Mouse (Mus musculus): Measurements from ENCODE around the gene Rlbp1.

The Rlbp1 gene

DNA sequence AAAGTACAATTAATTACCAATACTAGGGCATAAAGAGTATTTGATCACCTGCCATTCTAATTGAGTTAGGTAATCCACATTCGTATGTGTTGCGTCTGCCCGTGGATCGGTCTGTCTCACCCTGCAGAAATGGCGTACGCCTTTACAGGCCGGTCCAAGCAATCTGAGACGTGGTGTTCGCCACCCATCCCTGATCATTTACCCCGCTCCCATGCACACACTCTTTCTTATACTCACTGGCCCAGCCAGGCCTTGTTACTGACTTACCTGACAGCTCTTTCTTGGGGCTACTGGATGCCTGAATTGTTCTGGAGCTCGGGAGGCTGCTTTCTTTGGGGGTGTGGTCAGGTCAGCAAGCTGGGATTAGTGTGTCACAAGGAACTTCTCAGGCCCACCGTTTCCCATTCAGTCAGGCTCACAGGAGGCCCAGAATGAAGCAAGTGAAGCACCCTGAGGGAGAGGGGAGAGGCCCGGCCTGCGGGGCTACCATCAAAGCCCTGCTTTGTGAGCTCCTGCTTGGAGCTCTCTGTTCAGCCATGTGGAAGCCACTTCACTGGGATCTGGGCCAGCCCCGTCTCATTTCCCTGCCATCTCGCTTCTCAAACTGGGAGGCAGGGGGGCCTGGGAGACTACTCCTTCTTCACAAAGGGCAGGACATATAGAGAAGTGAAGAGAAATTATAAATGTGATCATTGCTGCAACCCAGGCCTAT lies at the start of gene Rlbp1:
Gene Rlbp1 (minus strand): TSS at position 627 of the 712 bp plus-strand sequence.
- DNase-seq (ENCODE audit: low spot score), result no peak

DNA sequence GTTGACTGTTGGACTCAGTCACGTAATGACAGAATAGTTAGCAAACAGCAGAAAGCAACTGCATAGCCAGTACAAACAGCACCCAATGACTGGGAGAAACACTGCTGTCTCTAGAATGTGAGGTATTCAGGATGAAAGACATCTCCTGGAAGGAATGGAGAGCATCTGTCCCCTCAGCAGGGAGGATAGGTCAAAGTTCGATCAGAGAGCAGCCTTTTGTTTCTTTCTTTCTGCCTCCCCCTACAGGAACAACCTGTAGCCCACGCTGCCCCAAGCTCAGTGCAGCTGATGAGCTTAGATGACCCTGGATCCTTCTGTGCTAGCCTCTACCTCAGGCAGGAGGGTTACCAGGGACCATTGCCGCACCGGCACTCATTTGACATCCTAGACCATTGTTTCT lies 41.4 kb upstream of the Rlbp1 start:
- no peak for DNase-seq (ENCODE audit: low spot score)

DNA sequence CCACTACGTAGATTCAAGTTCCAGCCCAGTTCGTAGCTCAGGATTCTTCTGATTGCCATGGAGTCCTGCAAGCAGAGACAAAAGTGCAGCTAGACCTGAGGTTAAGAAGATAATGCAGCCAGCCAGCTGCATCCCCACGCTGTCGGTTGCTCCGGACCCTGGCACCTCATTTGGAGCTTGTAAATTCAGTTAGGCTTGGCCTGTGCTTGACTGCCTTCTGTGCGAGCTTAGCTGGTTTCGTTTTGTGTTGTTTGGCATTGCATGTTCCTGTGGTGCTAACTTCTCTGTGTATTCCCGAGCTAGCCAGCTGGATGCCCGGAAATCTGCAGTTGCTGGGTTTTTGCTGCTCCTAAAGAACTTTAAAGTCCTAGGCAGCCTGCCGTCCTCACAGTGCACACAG lies 39.0 kb upstream of the Rlbp1 start:
- DNase-seq (ENCODE audit: low spot score), result no peak

DNA sequence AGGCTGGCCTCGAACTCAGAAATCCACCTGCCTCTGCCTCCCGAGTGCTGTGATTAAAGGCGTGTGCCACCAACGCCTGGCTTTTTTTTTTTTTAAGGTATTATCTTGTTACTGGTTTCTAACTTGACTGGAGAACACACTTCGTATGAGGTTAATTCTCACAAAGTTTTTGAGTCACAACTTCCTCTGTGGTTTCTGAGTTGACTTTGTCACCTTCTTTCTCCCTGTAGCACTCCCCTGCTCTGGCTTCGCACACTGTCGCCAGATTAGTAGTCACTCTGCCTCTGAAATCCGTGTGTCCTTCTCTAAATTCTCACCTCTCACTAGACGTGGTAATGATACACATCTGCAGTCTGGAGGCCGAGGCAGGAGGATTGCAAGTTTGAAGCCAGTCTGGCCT lies 36.0 kb upstream of the Rlbp1 start:
- DNase-seq (ENCODE audit: low spot score), result no peak

DNA sequence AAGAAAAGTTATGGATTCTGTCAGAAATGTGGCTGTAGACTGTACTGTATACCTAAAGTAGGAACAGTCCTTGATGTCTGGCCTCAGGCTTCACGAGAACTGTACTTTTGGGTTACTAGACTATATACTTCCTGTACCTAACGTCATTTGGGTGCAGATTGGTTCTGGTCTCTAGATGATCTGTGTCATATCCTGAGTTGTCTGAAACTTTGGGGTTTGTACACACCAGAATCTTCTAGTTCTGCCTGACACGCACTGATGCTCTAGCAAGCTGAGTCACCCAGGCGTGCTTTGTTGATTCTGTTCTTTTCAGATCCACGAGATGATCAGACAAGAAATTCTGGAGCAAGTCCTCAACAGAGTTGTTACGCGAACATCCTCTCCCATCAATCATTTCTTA lies 33.1 kb upstream of the Rlbp1 start:
- no peak for DNase-seq (ENCODE audit: low spot score)

DNA sequence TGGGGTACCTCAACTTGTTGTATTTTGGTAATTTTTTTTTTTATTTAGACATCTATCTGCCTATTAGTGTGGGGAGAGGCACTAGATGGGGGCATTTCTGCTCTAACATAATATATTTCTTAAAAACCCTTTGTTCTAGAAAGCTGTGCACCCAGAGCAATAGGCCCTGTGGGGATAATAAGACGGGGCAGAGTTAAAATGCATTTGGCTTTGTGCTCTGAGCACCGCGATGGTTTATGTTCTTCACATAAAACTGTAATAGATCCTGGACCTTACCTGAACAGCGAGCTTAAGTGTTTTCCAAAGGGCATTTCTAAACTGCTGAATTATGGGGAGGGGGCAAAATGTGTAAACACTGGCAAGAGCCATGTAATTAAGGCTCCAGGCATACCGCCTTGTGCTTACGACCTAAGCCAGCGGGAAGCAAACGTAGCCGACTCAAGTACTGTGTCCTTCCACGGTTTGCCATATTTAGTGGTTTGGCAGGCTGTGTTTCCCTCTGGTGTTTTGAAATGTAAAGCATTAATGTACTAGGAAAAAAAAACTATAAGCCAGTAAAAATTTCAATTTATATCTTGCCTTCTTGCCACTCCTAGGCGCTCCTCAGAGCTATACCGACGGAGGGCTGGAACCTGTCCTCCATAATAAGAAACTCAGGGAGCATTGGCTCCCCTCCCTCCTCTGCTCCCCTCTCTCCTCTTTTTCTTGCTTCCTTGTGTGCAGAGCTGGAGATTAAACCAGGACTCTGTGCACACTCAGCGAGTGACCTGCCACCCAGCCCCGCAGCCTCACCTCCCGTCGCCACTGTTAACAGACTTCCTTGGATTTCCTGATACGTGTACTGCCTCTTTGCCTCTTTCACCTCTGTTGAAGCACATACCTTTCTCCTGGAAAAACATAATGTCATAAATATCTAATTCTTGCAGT lies 27.9 kb upstream of the Rlbp1 start:
- DNase-seq (ENCODE audit: low spot score), result no peak

DNA sequence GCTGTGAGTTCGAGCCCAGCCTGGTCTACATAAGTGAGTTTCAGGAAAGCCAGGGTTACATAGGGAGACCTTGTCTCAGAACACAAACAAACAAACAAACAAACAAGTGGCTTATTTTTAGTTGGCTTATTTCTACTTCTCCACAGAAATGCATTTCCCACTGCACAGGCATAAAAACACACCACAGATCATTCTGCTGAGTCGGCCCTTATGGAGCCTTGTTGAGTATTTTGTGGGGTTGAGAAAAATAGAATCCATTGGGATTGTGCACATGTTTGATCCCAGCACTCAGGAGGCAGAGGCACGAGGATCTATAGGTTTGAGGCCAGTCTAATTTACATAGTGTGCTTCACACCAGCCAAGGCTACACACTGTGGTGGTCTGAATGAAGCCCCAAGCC lies 13.4 kb upstream of the Rlbp1 start:
- DNase-seq (ENCODE audit: low spot score), result no peak

DNA sequence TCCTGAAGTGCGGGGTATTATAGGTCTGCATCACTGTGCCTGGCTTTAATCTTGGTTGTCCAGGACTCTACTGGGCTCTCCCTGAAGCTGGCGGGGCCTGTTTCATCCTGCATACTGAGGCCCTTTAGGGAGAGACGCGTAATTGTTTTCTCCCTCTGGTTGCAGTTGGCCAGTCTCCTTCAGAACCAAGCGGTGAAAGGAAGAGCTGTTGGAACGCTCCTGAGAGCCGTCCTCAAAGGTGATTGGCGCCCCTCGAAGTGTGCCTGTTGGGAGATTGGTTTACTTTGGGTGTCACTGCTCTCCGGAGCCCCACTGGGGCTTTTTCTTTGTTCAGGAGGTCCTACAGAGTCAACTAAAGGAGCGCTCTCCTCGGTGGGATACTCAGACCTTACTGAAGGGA lies 12.1 kb upstream of the Rlbp1 start:
- no peak for DNase-seq (ENCODE audit: low spot score)

DNA sequence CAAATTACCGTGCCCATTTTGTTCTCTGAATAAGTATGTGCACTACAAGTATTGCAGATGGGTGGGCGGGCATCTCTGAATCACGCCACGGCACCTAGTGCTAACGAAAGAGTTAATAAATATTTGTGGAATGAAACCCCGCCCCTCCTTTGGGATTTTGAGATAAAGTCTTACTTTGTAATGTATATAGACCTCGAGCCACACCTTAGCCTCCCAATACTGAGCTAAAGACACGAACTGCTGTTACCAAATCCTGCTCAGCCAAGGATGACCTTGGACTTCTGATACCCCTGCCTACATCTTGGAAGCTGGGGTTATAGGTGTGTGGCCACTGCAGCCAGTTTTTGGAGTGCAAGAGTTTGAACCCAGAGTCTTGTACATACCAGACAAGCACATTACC lies 11.6 kb upstream of the Rlbp1 start:
- DNase-seq (ENCODE audit: low spot score), result no peak

DNA sequence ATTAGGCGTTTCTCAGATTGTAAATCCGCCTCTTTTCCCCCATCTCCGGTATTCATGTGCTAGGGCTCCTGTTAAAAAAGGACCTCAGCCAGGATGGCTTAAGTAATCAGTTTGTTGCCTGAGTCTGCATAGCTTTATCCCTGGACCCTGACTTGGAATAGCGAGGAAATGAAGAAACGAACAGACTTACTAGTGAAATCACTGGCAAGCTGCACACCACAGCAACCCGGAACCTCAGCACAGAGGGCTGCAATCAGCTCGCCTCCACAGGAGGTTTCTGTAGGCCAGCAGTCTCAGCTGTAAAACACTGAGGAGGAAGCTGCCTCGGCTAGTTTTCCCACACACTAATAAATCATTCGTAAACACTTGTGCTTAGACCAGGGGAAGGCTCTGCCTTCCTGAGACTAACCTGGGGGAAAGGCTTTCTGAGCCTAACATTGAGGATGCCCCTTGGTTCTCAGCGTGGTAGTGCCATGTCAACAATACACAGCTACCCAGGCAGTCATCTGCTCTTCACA lies 10.7 kb upstream of the Rlbp1 start:
- DNase-seq (ENCODE audit: low spot score), result no peak

DNA sequence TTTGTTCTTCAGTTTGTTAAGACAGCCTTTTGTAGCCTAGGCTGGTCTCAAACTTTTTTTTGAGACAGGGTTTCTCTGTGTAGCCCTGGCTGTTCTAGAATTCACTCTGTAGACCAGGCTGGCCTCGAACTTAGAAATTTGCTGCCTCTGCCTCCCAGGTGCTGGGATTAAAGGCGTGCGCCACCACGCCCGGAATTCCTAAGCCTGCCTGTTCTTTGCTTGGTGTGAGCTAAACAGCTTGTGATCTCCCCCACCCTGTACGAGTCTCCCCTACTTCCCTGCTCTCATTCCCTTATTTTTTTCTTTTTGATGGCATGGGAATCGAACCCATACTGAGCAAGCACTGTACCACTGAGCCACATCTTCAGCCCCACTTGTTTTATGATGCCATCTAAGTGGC lies 8.3 kb upstream of the Rlbp1 start:
- DNase-seq (ENCODE audit: low spot score), result no peak

DNA sequence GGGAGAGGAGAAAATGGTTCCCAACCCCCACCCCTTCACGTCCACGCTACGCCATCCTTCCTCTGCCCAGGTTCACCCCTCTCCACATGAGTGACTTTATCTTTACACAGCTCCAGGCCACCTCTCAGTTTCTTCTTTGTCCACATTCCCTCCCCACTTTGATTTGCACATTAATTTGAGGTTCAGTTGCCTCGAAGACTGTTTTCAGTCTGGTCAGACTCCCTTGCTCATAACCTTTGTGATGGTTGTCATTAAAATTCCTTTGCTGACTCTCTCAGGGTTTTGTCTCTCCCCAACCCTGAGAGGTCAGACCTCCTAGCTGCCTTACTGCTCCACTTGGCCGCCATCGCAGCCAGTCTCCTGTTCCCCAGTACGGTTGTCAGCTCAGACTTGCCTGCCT lies 7.8 kb upstream of the Rlbp1 start:
- no peak for DNase-seq (ENCODE audit: low spot score)

DNA sequence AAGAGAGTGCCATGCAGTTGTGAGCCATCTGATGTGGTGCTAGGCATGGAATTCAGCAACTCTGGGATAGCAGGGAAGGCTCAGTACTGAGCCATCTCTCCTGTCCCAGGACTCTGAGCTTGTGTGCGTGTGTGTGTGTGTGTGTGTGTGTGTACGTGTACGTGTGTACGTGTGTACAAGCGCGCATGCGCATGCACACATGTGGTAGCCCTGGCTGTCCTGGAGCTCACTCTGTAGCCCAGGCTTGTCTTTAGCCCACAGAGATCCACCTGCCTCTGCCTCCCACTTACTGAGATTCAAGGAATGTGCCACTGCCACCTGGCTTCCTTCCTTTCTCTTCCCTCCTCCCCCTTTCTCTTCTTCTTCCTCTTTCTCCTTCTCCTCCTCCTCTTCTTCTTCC lies 7.1 kb upstream of the Rlbp1 start:
- DNase-seq (ENCODE audit: low spot score), result no peak

DNA sequence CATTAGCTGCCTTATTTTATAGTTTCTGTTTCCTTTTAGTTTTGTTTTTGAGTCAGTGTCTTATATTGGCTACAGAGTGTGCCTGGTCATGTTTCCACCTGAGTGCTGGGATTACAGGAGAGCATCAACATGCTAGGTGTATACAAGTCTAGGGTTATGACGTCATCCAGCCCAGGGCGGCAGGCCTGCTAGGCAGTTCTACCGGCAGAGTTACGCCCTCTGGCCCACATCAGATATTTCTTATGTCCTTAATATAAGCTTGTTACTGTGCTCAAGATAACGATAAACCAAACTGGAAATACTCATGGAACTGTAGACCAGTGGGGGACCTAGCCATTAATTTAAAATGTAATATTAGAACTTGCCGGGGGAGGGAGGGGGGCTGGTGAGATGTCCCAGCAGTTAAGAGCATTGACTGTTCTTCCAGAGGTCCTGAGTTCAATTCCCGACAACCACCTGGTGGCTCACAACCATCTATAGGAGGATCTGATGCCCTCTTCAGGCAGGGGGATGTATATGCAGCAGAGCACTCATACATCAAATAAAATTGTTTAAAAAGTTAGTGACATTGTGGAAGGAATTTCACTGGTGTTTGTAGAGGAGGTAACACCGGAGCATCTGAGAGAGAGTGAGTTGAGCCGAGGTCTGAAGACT lies 6.1 kb upstream of the Rlbp1 start:
- DNase-seq (ENCODE audit: low spot score), result no peak

DNA sequence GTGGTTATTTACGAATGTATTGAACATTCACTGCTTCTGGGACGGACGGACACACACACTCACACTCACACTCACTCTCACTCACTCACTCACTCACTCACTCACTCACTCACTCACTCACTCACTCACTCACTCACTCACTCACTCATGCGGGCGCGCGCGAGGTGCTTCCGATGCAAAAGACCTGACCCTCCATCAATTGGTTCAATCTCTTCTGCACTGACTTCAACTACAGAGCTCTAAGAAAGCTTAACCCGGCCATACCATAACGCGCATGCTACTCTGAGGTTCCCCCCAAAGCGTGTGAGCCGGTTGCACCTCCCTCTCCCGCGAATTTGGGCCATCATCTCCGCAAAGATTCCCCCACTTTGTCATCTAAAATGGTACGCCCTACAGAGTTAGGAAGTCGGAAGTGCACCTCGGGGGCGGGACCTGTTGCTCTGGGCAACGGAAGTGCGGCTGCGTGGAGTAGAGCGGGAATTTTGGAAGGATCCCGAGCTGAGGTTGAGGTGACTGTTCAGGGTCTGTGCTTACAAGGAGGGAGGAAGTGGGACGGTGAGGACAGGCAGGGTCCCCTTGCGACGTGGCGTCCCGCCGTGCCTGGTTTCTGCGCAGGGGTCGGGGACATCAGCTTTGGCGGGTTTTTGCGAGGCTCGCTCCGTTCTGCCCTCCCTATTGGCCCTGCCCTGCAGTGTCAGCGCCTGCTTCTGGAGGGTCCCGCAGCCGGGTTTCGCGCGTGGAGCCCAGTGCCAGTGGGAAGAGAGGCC lies 5.2 kb upstream of the Rlbp1 start, which contains the start of gene Fanci:
Gene Fanci (plus strand): TSS at position 47 of the 767 bp plus-strand sequence.
- DNase-seq (ENCODE audit: low spot score), result peak; percentile 90

DNA sequence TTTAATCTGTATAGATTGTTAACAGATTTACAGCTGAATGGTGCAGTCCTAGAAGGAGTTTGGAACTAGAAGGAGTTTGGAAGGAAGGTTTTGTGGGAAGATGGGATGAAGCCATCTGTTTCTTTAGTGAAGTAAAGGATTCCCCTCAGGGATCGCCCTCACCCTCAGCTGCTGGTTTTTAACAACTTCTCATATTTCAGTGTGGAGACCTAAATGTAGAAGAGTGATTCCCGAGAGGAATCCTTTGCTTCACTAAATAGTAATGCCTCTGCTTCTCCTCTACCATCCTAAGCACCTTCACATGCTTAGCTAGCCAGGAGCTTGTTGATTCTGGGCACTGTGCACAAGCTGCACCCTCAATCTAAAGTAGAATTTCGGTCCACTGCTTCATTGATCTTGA lies 4.6 kb upstream of the Rlbp1 start:
- no peak for DNase-seq (ENCODE audit: low spot score)

DNA sequence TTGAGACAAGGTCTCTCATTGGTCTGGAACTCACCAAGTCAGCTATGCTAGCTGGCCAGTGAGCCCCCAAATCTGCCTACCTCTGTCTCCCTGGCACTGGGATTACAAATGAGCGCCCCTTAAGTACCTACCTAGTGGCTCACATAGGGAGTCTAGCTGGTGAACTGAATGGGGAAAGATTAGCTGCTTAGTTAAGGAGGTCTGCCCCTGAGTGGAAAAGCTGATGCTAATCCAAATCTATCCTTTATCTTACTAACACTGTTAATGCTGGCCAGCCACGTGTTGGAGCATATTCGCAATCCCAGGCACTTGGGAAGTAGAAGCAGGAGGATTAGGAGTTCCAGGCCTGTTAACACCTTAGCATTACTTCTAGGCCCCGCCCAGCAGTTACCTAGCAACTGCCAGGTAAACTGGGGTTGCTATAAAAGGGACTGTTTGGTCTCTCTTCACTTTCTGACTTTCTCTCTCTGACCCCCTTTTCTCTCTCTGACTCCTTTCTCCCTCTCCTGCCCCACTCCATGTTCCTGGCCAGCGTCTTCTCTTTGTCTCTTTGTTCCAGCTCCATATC lies 3.4 kb upstream of the Rlbp1 start:
- DNase-seq (ENCODE audit: low spot score), result no peak

DNA sequence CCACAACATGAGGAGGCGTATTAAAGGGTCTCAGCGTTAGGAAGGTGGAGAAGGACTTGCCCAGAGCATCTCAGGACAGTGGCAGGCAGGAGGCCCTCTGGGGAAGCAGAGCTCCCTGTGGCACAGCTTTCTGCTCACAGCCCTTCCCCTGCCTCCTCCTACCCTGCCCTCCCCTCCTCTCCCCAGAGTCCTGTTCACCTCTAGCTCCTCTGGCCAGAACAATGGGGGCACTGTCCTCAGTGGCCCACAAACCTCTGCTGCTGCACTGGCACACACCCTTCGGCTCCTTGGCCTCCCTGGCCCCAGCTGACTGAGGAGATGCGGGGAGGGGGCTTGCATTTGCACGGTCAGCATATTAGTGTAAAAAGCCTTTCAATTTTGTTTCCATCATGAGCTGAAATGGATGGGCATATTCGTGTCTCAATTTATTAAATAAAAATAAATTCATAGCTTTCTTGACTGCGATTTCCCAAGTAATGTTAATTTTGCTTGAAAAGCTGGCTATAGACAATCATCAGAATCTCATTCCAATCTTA lies 1.9 kb upstream of the Rlbp1 start:
- no peak for DNase-seq (ENCODE audit: low spot score)

DNA sequence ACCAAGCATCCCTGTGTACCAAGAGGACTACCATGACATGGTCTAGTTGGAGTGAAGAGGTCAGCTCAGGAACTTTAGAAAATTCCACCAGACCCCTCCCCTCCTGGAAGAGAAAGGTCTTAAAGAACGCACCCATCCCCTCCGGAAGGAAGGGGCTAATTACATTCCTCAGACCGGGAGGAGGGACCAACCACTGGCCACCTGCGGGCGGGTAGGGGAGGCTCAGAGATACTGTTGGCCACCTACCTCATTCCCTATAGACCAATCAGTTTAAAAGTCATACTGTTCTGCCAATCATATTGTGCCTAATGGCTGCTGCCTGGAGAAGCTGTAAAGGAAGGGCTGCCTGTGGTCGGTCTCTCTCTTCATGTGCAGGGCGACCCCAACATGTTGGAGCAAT lies 1.1 kb upstream of the Rlbp1 start:
- no peak for DNase-seq (ENCODE audit: low spot score)

DNA sequence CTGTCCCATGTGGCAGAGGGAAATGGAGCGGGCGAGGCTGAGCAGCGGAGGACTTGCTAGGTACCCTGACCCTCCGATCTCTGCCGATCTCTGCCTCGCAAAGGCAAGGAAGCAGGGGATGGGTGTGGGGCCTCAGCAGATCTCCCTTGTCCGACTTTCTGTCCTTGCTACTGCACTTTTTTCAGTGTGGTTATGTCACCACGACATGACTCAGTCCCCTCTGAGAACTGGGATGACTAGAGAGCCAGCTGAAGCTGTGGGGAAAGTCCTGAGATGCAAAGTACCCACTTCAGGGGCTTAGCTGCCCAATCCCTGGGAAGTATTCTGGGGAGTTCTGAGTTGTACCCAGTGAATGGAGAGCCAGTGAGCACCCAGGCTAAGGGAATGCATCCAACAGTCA lies 292 bp upstream of the Rlbp1 start:
- DNase-seq (ENCODE audit: low spot score), result no peak
